Comparison of ENCODE assay signal across 19 mouse cellular contexts in genomic region chr5:64472008-64472407, GRCm38 (mm10).
"Had no signal": no experiment of that assay in that cellular context is flagged by ENCODE, and none has a peak within 500 bp of the region (broad histone marks: within the 10 kb centered on the region; RNA-seq: fewer than 3 reads in every experiment).

No protein-coding gene starts in this region.

- ATAC-seq: lung, postnatal 0 days; midbrain, embryonic 15.5 days had no signal

- H3K9ac ChIP-seq: limb, embryonic 13.5 days; liver, embryonic 13.5 days; lung, embryonic 14.5 days; midbrain, embryonic 12.5 days; midbrain, embryonic 15.5 days; stomach, embryonic 15.5 days had no signal

- H3K4me1 ChIP-seq: limb, embryonic 10.5 days; limb, embryonic 13.5 days; stomach, embryonic 15.5 days had no signal

- H3K27ac ChIP-seq: kidney, postnatal 0 days; layer of hippocampus, adult 2 months; limb, embryonic 10.5 days; limb, embryonic 13.5 days; liver, embryonic 13.5 days; macrophage; midbrain, embryonic 12.5 days; midbrain, embryonic 15.5 days; stomach, embryonic 15.5 days had no signal

- DNase-seq: layer of hippocampus, adult 9-11 months; liver; liver, embryonic 13.5 days; right cerebral cortex, postnatal 14 days; right cerebral cortex, postnatal 4 days; thymus, adult 18-20 months; thymus, postnatal 14 days; thymus, postnatal 4 days had no signal

- H3K27me3 ChIP-seq: limb, embryonic 13.5 days; liver, embryonic 13.5 days; midbrain, embryonic 12.5 days; stomach, embryonic 15.5 days had no signal

- H3K4me3 ChIP-seq: layer of hippocampus, adult 2 months; limb, embryonic 10.5 days; limb, embryonic 13.5 days; liver, embryonic 13.5 days; midbrain, embryonic 12.5 days; midbrain, embryonic 15.5 days; myocyte; stomach, embryonic 15.5 days had no signal

- H3K36me3 ChIP-seq: limb, embryonic 10.5 days; limb, embryonic 13.5 days; liver, embryonic 13.5 days; midbrain, embryonic 12.5 days; midbrain, embryonic 15.5 days; stomach, embryonic 15.5 days had no signal
